Mouse (Mus musculus) C2C12 (cell line): ENCODE results near the gene Bloc1s1.

Source experiments
- CEBPB ChIP-seq: IDR thresholded peaks from one replicate; pipeline ENCODE4 v1.6.1; 2011; ENCODE audit warnings: low read depth, mild to moderate bottlenecking, control low read depth, moderate library complexity
- CTCF ChIP-seq: IDR thresholded peaks from one replicate; pipeline ENCODE4 v1.5.1; 2011; ENCODE audit not compliant: control insufficient read depth, insufficient read depth, insufficient read length

DNA sequence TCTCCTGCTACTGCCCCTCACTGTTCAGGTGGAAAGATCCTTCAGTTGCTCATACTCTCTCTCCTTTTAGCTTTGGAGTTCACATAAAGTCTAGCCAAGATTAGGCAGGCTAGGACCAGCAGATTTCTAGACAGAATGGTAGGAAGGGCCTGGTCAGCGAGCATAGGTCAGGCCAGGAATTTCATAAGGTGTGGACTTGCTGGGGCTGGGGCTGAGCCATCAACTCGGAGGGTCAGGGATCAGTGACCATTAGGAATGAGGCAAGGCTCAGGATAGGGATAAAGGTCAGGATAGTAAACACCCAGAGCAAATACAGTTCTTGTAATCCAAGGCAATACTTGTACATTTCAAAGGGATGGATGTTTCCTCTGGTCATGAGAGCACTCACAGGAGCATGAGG lies 41.1 kb upstream of the Bloc1s1 start:
- TF ChIP-seq CTCF: no peak
- TF ChIP-seq CEBPB: no peak
